Mouse (Mus musculus) adrenal gland, postnatal 4 days (tissue): ENCODE data around the gene 4930486L24Rik. TPM values are rescaled to one million over a fixed set of nuclear protein-coding genes. Genes with fewer than 3 reads are reported as not detected.
"Not testable (repeated sequence)": the region's sequence is repeated elsewhere in the genome, so short reads cannot be mapped to it uniquely, and the experiment has no call there.

Experiments used
- DNase-seq, 2 experiments: peaks; one replicate each; pipeline ENCODE4 v3.0.0; 2021 to 2022; ENCODE audit warnings: low spot score in 2 of 2, mixed read lengths in 2 of 2
- long read RNA-seq, 2 experiments: library from polyadenylated mRNA; stranded (forward); transcript quantifications; one replicate each; pipeline ENCODE4 v2.0.0; 2021
- total RNA-seq, 2 experiments: library from RNA; stranded (reverse); gene quantifications; 2 replicates each; pipeline ENCODE4 v1.2.3; 2021

Gene 4930486L24Rik
- 10 to 100 TPM; 31.9 to 54.1 TPM for total RNA-seq
- long read RNA-seq, experiment 1, transcript 4930486L24Rik-201 (8 exons, 1,432 nt), result major isoform, 25 of 27 reads
- long read RNA-seq, experiment 1, partial matches to known transcripts, result 0 of 27 reads
- long read RNA-seq, experiment 1, other reads (novel, unspliced or antisense), result 2 of 27 reads
- long read RNA-seq, experiment 2, transcript 4930486L24Rik-201 (8 exons, 1,432 nt), result major isoform, 54 of 55 reads
- long read RNA-seq, experiment 2, partial matches to known transcripts, result 0 of 55 reads
- long read RNA-seq, experiment 2, other reads (novel, unspliced or antisense), result 1 of 55 reads

DNA sequence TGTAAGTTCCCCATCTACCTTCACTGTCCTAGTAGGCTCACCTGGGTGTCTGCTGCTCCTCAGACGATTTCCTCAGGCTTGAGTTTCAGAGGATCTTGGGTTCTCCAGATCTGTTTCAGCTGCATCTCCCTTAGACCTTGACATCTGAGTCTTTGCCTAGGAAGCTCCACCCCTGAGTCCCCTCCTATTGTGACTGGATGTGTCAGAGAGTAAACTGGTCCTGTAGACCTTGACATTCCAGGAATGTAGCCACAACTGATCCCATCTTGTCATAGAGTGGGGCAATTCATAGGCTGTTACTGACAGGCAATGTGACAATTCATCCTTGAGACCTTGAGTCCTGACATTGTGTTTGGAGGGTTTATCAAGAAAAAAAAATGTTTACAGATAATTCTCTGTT lies at the start of gene 4930486L24Rik:
4930486L24Rik (minus strand) TSS at position 195 of the 400 bp plus-strand sequence.
- no peak for DNase-seq

- DNase-seq, result not testable (repeated sequence)
These were observed 40.5 kb upstream of the 4930486L24Rik start, which contains the start of gene Tpbpb for GRCm38 (mm10) chr13:60904780-60905179. Gene Tpbpb, minus strand, starts transcription at chr13:60904880.

GRCm38 (mm10) chr13:60897328-60897727 lies 33.1 kb upstream of the 4930486L24Rik start, which contains the start of gene Ctla2b:
Gene Ctla2b, minus strand, starts transcription at chr13:60897447.
- DNase-seq, result no peak

DNA sequence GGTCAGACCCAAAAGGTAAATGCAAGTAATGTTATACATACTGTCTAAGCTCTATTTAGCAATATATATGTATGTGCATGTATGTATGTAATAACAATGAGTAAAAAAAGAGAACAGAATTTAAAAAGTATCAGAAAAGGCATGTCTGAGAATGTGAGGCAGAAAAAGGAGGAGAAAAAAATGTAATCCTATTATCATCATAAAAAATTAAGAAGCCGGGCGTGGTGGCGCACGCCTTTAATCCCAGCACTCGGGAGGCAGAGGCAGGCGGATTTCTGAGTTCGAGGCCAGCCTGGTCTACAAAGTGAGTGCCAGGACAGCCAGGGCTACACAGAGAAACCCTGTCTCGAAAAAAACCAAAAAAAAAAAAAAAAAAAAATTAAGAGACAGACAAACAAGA lies 32.5 kb upstream of the 4930486L24Rik start, which contains the start of gene Gm49392:
Gm49392 (minus strand) TSS at position 101 of the 400 bp plus-strand sequence.
- DNase-seq, result not testable (repeated sequence)

DNA sequence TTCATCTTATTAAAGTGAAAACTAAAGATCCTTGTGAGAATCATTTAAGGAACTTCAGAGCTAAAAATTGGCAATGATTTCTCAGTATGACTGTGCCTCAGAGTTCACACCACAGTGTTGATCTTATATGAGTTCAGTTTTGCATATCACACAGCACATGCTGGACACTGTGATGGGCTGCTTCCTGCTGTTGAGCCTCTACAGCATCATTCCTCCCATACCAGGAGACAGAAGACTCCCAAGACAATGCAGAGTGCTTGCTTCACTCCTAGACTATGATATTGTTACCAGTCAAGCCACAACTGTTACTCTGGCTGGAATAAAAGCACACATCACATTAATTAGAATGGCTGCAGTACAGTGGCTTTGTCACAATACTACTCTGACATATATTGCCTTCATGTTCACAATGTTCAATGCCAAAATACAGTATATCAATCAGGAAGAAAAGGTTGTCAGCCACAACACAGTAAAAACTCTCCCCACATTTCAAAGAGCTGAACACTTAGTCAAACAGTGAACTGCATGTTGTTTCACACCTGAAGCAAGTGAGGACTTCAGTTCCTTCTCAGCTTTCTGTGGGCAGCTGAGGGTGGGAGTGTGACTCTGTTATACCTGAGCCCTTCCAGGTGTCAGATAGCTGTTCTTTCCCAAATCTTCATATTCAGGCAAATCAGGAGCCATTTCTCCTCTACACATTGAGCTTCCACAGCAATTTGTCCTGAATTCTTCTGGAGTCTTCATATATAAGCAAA lies 31.3 kb upstream of the 4930486L24Rik start:
- no peak for DNase-seq

DNA sequence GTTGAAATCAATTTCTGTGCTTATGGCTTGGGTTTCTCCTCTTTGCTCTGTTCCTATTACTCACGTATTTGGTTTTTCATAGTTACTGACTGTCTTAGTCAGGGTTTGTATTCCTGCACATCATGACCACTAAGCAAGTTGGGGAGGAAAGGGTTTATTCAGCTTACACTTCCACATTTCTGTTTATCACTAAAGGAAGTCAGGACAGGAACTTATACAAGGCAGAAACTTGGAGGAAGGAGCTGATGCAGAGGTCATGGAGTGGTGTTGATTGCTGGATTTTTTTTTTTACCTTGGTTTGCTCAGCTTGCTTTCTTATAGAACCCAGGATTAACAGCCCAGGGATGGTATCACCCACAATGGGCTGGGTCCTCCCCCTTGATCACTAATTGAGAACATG lies 28.0 kb upstream of the 4930486L24Rik start:
- DNase-seq, result no peak

- no peak for DNase-seq
These were observed 15.8 kb downstream of the 4930486L24Rik start for GRCm38 (mm10) chr13:60848241-60849120.

DNA sequence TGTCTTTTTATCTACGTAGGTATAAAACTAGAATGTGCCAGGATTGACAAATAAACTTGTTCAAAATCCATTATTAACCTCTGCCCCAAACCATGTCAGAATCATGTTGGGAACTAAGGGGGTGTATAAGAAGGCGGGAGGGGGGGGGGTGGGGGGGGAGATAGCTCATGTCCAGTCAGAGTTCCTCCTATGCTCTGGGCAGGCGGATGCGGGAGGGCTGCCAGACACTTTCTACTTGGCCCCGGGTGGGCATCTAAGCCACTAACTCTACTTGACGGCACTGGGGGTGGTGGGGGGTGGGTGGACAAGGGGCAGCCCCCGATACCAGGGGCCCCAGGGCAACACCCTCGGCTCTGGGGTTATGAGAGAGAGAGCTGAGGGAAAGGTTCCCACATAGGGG lies 21.1 kb downstream of the 4930486L24Rik start:
- DNase-seq, result no peak

- no peak for DNase-seq
These were observed 21.6 kb downstream of the 4930486L24Rik start for GRCm38 (mm10) chr13:60842703-60843102.

DNA sequence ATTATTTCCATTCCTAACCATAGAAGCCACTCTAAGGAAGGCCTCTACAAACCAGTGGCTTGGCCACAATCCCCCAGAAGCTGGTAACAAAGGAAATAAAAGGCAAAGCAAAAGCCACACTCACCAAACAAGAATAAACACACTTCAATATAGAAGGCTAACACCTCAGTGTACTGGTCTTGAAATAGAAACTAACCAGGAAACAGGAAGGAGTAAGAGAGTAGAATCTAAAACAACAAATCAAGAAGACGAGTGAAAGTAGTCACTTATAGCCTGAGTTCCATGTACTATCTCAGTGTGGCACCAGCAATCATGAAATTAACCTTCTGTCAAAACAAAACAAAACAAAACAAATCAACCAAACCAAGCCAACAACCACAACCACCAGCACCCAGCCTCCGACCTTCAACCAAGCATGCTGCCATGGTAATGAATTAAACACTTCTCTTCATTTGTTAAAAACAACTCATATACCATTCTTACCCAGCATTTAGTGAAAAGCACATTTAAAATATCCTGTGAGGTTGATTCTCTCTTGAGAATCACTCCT lies 24.8 kb downstream of the 4930486L24Rik start:
- no peak for DNase-seq

GRCm38 (mm10) chr13:60826052-60826451 lies 38.2 kb downstream of the 4930486L24Rik start:
- no peak for DNase-seq

- no peak for DNase-seq
These were observed 43.6 kb downstream of the 4930486L24Rik start for GRCm38 (mm10) chr13:60820486-60821175.

DNA sequence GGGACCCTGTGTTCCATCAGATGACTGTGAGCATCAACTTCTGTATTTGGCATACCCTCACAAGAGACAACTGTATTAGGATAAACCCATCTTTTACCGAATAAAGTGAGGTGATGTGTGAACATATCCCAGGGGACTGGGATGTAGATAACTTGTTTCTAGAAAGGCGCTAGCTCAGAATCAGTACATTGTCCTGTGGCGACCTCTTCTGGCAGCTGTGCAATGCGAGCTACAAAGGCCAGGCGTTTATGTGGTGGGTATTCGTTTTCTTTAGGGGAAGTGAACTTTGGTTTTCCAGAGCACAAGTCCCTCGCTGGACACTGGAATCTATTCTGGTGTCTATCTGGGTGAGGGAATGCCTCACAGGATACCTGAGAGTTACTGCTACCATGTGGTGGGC lies 44.8 kb downstream of the 4930486L24Rik start:
- no peak for DNase-seq

DNA sequence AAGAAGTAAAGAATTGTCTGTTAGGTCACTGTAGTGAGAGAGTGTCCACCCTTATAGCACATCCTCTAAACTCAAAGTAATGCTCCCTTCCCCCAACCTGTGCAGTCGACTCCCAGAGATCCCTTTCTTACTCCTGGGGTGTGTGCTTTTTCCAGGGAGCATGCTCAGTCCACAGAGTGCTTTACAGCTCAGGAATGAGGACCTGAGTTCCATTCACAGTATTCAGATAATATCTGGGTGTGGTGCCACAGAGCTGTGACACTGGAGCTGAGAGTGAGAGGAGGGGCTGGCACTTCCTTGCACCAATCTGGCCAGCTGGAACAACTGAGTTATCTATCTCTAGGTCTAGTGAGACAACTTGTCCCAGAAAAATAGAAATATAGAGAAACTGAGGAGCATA lies 50.6 kb downstream of the 4930486L24Rik start:
- DNase-seq, result no peak

DNA sequence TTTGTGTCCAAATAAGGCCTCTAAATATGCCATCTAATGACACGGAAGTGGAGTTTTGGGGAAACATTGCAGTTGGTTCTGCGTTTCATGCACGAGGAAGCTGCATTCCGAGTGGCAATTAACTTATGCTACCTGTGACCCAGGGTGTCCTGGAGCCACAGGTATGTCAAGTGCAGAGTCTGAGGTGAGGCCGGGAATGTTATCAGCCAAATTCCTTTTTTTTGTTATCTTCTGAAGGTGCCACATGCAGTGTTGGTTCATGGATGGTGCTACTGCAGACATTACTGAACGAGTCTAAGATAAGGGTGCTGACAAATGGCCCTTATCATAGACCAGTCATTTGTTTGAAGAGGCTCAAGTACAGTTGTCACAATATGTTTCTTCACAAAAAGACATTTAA lies 51.5 kb downstream of the 4930486L24Rik start:
- no peak for DNase-seq

GRCm38 (mm10) chr13:60809690-60810089 lies 54.6 kb downstream of the 4930486L24Rik start:
- DNase-seq, result no peak

- no peak for DNase-seq
These were observed 61.5 kb downstream of the 4930486L24Rik start, which contains the start of gene Ctsll3 for GRCm38 (mm10) chr13:60802749-60803148. Gene Ctsll3, minus strand, starts transcription at chr13:60802849.
